Mouse (Mus musculus): ENCODE measurements around the gene Picalm.

DNA sequence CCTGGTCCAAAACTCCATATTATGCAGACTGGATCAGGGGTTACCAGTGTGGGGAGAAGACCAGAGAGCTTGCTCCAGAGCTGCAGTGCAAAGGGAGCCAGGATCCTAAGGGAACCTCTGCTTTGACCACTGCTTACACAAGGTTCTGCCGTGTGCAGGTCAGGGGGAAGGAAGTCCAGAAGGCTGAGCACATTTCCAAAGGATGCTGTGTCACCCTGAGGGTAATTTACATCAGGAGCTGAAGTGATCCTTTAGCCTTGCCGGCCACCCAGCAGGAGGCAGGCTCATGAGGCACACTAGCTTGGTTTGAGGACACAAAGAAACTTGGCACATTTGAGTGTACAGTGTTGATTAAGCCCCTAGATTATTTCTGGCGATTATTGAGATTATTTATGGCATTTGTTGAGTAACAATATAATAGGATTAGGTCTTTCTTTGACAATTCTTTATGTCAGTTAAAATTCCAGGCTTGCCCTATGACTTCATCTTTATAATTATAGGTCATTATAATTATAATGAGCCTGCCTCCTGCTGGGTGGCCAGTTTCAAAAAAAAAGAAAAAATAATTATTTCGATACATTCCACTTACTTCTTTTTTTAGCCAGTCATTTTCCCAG lies 106.4 kb downstream of the Picalm start:
- no peak for TF ChIP-seq CTCF (IDR thresholded peaks at IDR 0.05; ENCODE audit: low read depth)
- no peak for TF ChIP-seq EP300 (IDR thresholded peaks at IDR 0.05; ENCODE audit: low read depth)
